Mouse (Mus musculus) stomach, postnatal 0 days (tissue): Measurements from ENCODE around the gene Nrp1. TPM values are rescaled to one million over a fixed set of nuclear protein-coding genes. Genes with fewer than 3 reads are reported as not detected.

Experiments
- ATAC-seq: fragments of 200-750 bp; cut with Nextera tagmentation; 2 replicates; pipeline ENCODE4 v1.8.0; 2017; ENCODE audit not compliant: low FRiP score, low TSS enrichment
- DNase-seq: peaks from one replicate; pipeline ENCODE4 v3.0.0-alpha.2; 2016; ENCODE audit warnings: low spot score
- H3K27ac ChIP-seq: fragments of 300-500 bp; sonication (generic); replicated peaks from 2 replicates; pipeline ENCODE4 v1.5.1; 2014; ENCODE audit warnings: mild to moderate bottlenecking, control low read depth
- H3K27me3 ChIP-seq: fragments of 300-500 bp; sonication (generic); 2 replicates; pipeline ENCODE4 v1.6.1; 2014; ENCODE audit warnings: low read length; ENCODE audit not compliant: control insufficient read depth, insufficient read depth
- H3K36me3 ChIP-seq: fragments of 300-500 bp; sonication (generic); 2 replicates; pipeline ENCODE4 v1.6.1; 2014; ENCODE audit warnings: low read length, mixed read lengths; ENCODE audit not compliant: control insufficient read depth, insufficient read depth
- H3K4me1 ChIP-seq: fragments of 300-500 bp; sonication (generic); replicated peaks from 2 replicates; pipeline ENCODE4 v1.6.1; 2014; ENCODE audit warnings: antibody characterized with exemption; ENCODE audit not compliant: control insufficient read depth, insufficient read depth
- H3K4me2 ChIP-seq: fragments of 300-500 bp; sonication (generic); replicated peaks from 2 replicates; pipeline ENCODE4 v1.6.1; 2014; ENCODE audit warnings: low read depth, mild to moderate bottlenecking, control low read depth, moderate library complexity
- H3K4me3 ChIP-seq: fragments of 300-500 bp; sonication (generic); 2 replicates; pipeline ENCODE4 v1.5.1; 2014; ENCODE audit warnings: low read depth, low read length, control low read depth
- H3K9ac ChIP-seq: fragments of 300-500 bp; sonication (generic); 2 replicates; pipeline ENCODE4 v1.6.1; 2014; ENCODE audit warnings: mild to moderate bottlenecking, low read length, control low read depth, mixed read lengths
- H3K9me3 ChIP-seq: fragments of 300-500 bp; sonication (generic); 2 replicates; pipeline ENCODE4 v1.6.1; 2016; ENCODE audit warnings: low read length; ENCODE audit not compliant: control insufficient read depth
- CTCF ChIP-seq: IDR thresholded peaks from 2 replicates; pipeline ENCODE4 v1.5.1; 2016; ENCODE audit warnings: antibody characterized with exemption, low read depth, mild to moderate bottlenecking, moderate library complexity
- EP300 ChIP-seq: optimal IDR thresholded peaks from 2 replicates; pipeline ENCODE3; 2016; ENCODE audit warnings: antibody characterized with exemption
- WGBS: fragments of 180-500 bp; shearing (Covaris S2); extraction: QIAGEN DNeasy Blood & Tissue Kit; methylation state at CpG from one replicate; pipeline ENCODE4 v1.1.7; 2014; 5-methylcytosine and 5-hydroxymethylcytosine counted together
- polyA plus RNA-seq: library from polyadenylated mRNA; unstranded; fragments of >200 nt; fragmentation: Nextera tagmentation; extraction: Ambion mirVana; gene quantifications from 2 replicates; pipeline ENCODE4 v1.2.1, GENCODE M21; 2015

Nrp1 gene
- polyA plus RNA-seq, 1 experiment from 2014 or later, result 16.9 TPM

- no peak for TF ChIP-seq CTCF
- TF ChIP-seq EP300, result no peak
- no peak overlapping the region for H3K4me2 ChIP-seq
- H3K4me1 ChIP-seq, result no peaks in the 10 kb centered on the region
- H3K9ac ChIP-seq, result no peak overlapping the region
- H3K27me3 ChIP-seq, result no peaks in the 10 kb centered on the region
- no peaks in the 10 kb centered on the region for H3K36me3 ChIP-seq
- ATAC-seq (no peak), DNase-seq (no peak)
- no peak overlapping the region for H3K4me3 ChIP-seq
- no peak overlapping the region for H3K27ac ChIP-seq
- no peaks in the 10 kb centered on the region for H3K9me3 ChIP-seq
- 84% methylated on average over 4 of the region's 4 CpGs for WGBS
Measured at GRCm38 (mm10) chr8:128498836-128499235, 140.4 kb downstream of the Nrp1 start.

GRCm38 (mm10) chr8:128504136-128504829 lies 145.9 kb downstream of the Nrp1 start:
- Histone ChIP-seq H3K27me3 (no peaks in the 10 kb centered on the region), H3K27ac (no peak overlapping the region), H3K36me3 (no peaks in the 10 kb centered on the region), H3K9me3 (no peaks in the 10 kb centered on the region), H3K4me2 (no peak overlapping the region), H3K9ac (no peak overlapping the region), H3K4me3 (no peak overlapping the region), H3K4me1 (no peaks in the 10 kb centered on the region)
- ATAC-seq (no peak), DNase-seq (no peak)
- 68% methylated on average over 5 of the region's 5 CpGs for WGBS
- TF ChIP-seq CTCF, result no peak
- no peak for TF ChIP-seq EP300

- Histone ChIP-seq H3K4me1 (no peaks in the 10 kb centered on the region), H3K27me3 (no peaks in the 10 kb centered on the region), H3K27ac (no peak overlapping the region), H3K36me3 (no peaks in the 10 kb centered on the region), H3K9me3 (no peaks in the 10 kb centered on the region), H3K4me3 (no peak overlapping the region), H3K9ac (no peak overlapping the region), H3K4me2 (no peak overlapping the region)
- TF ChIP-seq EP300 (no peak), CTCF (no peak)
- DNase-seq, result no peak
- ATAC-seq, result peak; percentile 65; the same call in 1 of the 2 replicates
Measured at GRCm38 (mm10) chr8:128505866-128506265, 147.5 kb downstream of the Nrp1 start.

GRCm38 (mm10) chr8:128508723-128509122 lies 150.3 kb downstream of the Nrp1 start:
- Histone ChIP-seq H3K4me3 (no peak overlapping the region), H3K9ac (no peak overlapping the region), H3K27ac (no peak overlapping the region), H3K4me1 (no peaks in the 10 kb centered on the region), H3K27me3 (no peaks in the 10 kb centered on the region), H3K4me2 (no peak overlapping the region), H3K9me3 (no peaks in the 10 kb centered on the region), H3K36me3 (no peaks in the 10 kb centered on the region)
- ATAC-seq (no peak), DNase-seq (no peak)
- TF ChIP-seq EP300 (no peak), CTCF (no peak)

GRCm38 (mm10) chr8:128511021-128511420 lies 152.6 kb downstream of the Nrp1 start:
- no peaks in the 10 kb centered on the region for H3K36me3 ChIP-seq
- H3K9ac ChIP-seq, result no peak overlapping the region
- H3K4me2 ChIP-seq, result no peak overlapping the region
- ATAC-seq (no peak), DNase-seq (no peak)
- H3K27me3 ChIP-seq, result no peaks in the 10 kb centered on the region
- no peaks in the 10 kb centered on the region for H3K4me1 ChIP-seq
- no peak overlapping the region for H3K27ac ChIP-seq
- H3K4me3 ChIP-seq, result no peak overlapping the region
- no peak for TF ChIP-seq EP300
- peak; percentile 56 for TF ChIP-seq CTCF
- H3K9me3 ChIP-seq, result no peaks in the 10 kb centered on the region

- Histone ChIP-seq H3K4me3 (no peak overlapping the region), H3K27ac (no peak overlapping the region), H3K4me1 (no peaks in the 10 kb centered on the region), H3K9ac (no peak overlapping the region), H3K4me2 (no peak overlapping the region), H3K27me3 (no peaks in the 10 kb centered on the region), H3K9me3 (no peaks in the 10 kb centered on the region), H3K36me3 (no peaks in the 10 kb centered on the region)
- no peak for TF ChIP-seq CTCF
- no peak for TF ChIP-seq EP300
- ATAC-seq (no peak), DNase-seq (no peak)
- WGBS, result 93% methylated on average over 1 of the region's 1 CpGs
Measured at GRCm38 (mm10) chr8:128511732-128512131, 153.3 kb downstream of the Nrp1 start.
